Mouse (Mus musculus): ENCODE data around the gene Cyb561d1.

GRCm38 (mm10) chr3:108202506-108202905 lies 1.5 kb upstream of the Cyb561d1 start:
- TF ChIP-seq POLR2A (IDR thresholded peaks at IDR 0.05; ENCODE audit: low read depth, low read length) (no peak), CTCF (IDR thresholded peaks at IDR 0.05; ENCODE audit: extremely low read depth, insufficient read length, insufficient replicate concordance, low read depth, low read length) (no peak)
